Mouse (Mus musculus) MEL (cell line): ENCODE data around the gene Iqschfp. TPM values are rescaled to one million over a fixed set of nuclear protein-coding genes. Genes with fewer than 3 reads are reported as not detected.

Experiments
- DNase-seq: peaks from one replicate; pipeline ENCODE4 v3.0.0; 2011; ENCODE audit warnings: low read depth, low spot score
- H3K27ac ChIP-seq: 2 replicates; pipeline ENCODE4 v1.5.1; 2012; ENCODE audit warnings: low read depth, mild to moderate bottlenecking, control low read depth, low read length, moderate library complexity; ENCODE audit not compliant: control insufficient read depth
- H3K27me3 ChIP-seq, 2 experiments: fragments of 150-350 bp in 1 of 2; sonication (generic) in 1 of 2; 2 replicates each; pipeline ENCODE4 v1.6.1; 2012; ENCODE audit warnings: low read length in 2 of 2, mild to moderate bottlenecking in 2 of 2, improper control_type of control experiment in 1 of 2, moderate library complexity in 1 of 2; ENCODE audit not compliant: insufficient read depth in 2 of 2, control insufficient read depth in 1 of 2
- H3K36me3 ChIP-seq, 2 experiments: 2 replicates each; pipeline ENCODE4 v1.6.1; 2012 to 2014; ENCODE audit warnings: low read length in 2 of 2, improper control_type of control experiment in 1 of 2, inconsistent platforms in 1 of 2, mild to moderate bottlenecking in 1 of 2; ENCODE audit not compliant: insufficient read depth in 2 of 2, control insufficient read depth in 1 of 2
- H3K4me1 ChIP-seq, 2 experiments: fragments of 150-350 bp in 1 of 2; sonication (generic) in 1 of 2; 2 replicates each; pipeline ENCODE4 v1.6.1; 2012; ENCODE audit warnings: low read length in 2 of 2, improper control_type of control experiment in 1 of 2, mild to moderate bottlenecking in 1 of 2; ENCODE audit not compliant: insufficient read depth in 2 of 2, control insufficient read depth in 1 of 2
- H3K4me3 ChIP-seq, 2 experiments: fragments of 150-350 bp in 1 of 2; sonication (generic) in 1 of 2; 2 replicates each; pipeline ENCODE4 v1.5.1; 2012; ENCODE audit warnings: low read depth in 2 of 2, low read length in 2 of 2, mild to moderate bottlenecking in 2 of 2, moderate library complexity in 2 of 2, control low read depth in 1 of 2, improper control_type of control experiment in 1 of 2; ENCODE audit not compliant: control insufficient read depth in 1 of 2, insufficient read depth in 1 of 2
- H3K79me2 ChIP-seq: 2 replicates; pipeline ENCODE4 v1.6.1; 2012; ENCODE audit warnings: mild to moderate bottlenecking, low read length, moderate library complexity; ENCODE audit not compliant: control insufficient read depth, poor library complexity, insufficient read depth
- H3K9ac ChIP-seq: 2 replicates; pipeline ENCODE4 v1.6.1; 2012; ENCODE audit warnings: low read depth, mild to moderate bottlenecking, control low read depth, low read length, moderate library complexity; ENCODE audit not compliant: control insufficient read depth, poor library complexity, severe bottlenecking
- H3K9me3 ChIP-seq: fragments of 150-350 bp; sonication (generic); replicated peaks from 2 replicates; pipeline ENCODE4 v1.6.1; 2012; ENCODE audit warnings: mild to moderate bottlenecking, low read length, improper control_type of control experiment, moderate library complexity; ENCODE audit not compliant: insufficient read depth
- CHD1 ChIP-seq: IDR thresholded peaks from 2 replicates; pipeline ENCODE4 v1.6.1; 2012; ENCODE audit warnings: low read depth, mild to moderate bottlenecking, inconsistent platforms, low read length, improper control_type of control experiment
- CTCF ChIP-seq, 3 experiments: IDR thresholded peaks in 2 of 3; conservative IDR thresholded peaks in 1 of 3; 2 replicates each; pipeline ENCODE4 v1.5.1; 2011 to 2012; ENCODE audit warnings: low read length in 3 of 3, low read depth in 2 of 3, mild to moderate bottlenecking in 2 of 3, improper control_type of control experiment in 1 of 3, inconsistent platforms in 1 of 3, mixed read lengths in 1 of 3, moderate library complexity in 1 of 3; ENCODE audit not compliant: control insufficient read depth in 1 of 3, insufficient read depth in 1 of 3, poor library complexity in 1 of 3, severe bottlenecking in 1 of 3
- ELF1 ChIP-seq: IDR thresholded peaks from 2 replicates; pipeline ENCODE4 v1.6.1; 2014; ENCODE audit warnings: low read depth, mild to moderate bottlenecking, inconsistent platforms, low read length, improper control_type of control experiment, moderate library complexity
- EP300 ChIP-seq, 2 experiments: IDR thresholded peaks; 2 replicates each; pipeline ENCODE4 v1.6.1; 2011; ENCODE audit warnings: improper control_type of control experiment in 2 of 2, low read length in 2 of 2, low read depth in 1 of 2, mild to moderate bottlenecking in 1 of 2
- ETS1 ChIP-seq: IDR thresholded peaks from 2 replicates; pipeline ENCODE4 v1.6.1; 2012; ENCODE audit warnings: low read depth, mild to moderate bottlenecking, inconsistent platforms, low read length, improper control_type of control experiment, moderate library complexity
- GABPA ChIP-seq: IDR thresholded peaks from 2 replicates; pipeline ENCODE4 v1.6.1; 2012; ENCODE audit warnings: low read depth, mild to moderate bottlenecking, inconsistent platforms, low read length, improper control_type of control experiment, moderate library complexity
- GATA1 ChIP-seq: IDR thresholded peaks from 2 replicates; pipeline ENCODE4 v1.6.1; 2011; ENCODE audit warnings: low read depth, low read length, improper control_type of control experiment
- HCFC1 ChIP-seq: IDR thresholded peaks from 2 replicates; pipeline ENCODE4 v1.6.1; 2012; ENCODE audit warnings: low read depth, mild to moderate bottlenecking, inconsistent platforms, low read length, improper control_type of control experiment, moderate library complexity
- JUND ChIP-seq: IDR thresholded peaks from 2 replicates; pipeline ENCODE4 v1.6.1; 2011; ENCODE audit warnings: low read depth, mild to moderate bottlenecking, improper control_type of control experiment, low read length
- MAFK ChIP-seq: IDR thresholded peaks from 2 replicates; pipeline ENCODE4 v1.6.1; 2011; ENCODE audit warnings: low read depth, mild to moderate bottlenecking, low read length, improper control_type of control experiment, borderline replicate concordance
- MAX ChIP-seq: IDR thresholded peaks from 2 replicates; pipeline ENCODE4 v1.6.1; 2011; ENCODE audit warnings: low read length, improper control_type of control experiment
- MEF2A ChIP-seq: IDR thresholded peaks from 2 replicates; pipeline ENCODE4 v1.6.1; 2014; ENCODE audit warnings: low read depth, mild to moderate bottlenecking, inconsistent platforms, low read length, improper control_type of control experiment; ENCODE audit not compliant: poor library complexity, insufficient replicate concordance, severe bottlenecking; ENCODE audit errors: extremely low read depth
- MXI1 ChIP-seq: IDR thresholded peaks from 2 replicates; pipeline ENCODE4 v1.6.1; 2011; ENCODE audit warnings: mild to moderate bottlenecking, low read depth, low read length, improper control_type of control experiment
- MYB ChIP-seq: IDR thresholded peaks from 2 replicates; pipeline ENCODE4 v1.6.1; 2011; ENCODE audit warnings: mild to moderate bottlenecking, low read depth, low read length, improper control_type of control experiment
- NRF1 ChIP-seq: IDR thresholded peaks from 2 replicates; pipeline ENCODE4 v1.6.1; 2014; ENCODE audit warnings: low read depth, mild to moderate bottlenecking, inconsistent platforms, low read length, improper control_type of control experiment, moderate library complexity; ENCODE audit not compliant: poor library complexity, insufficient read depth, severe bottlenecking
- POLR2AphosphoS2 ChIP-seq: IDR thresholded peaks from 2 replicates; pipeline ENCODE4 v1.6.1; 2011; ENCODE audit warnings: low read length, improper control_type of control experiment
- SIN3A ChIP-seq: IDR thresholded peaks from 2 replicates; pipeline ENCODE4 v1.6.1; 2012; ENCODE audit warnings: low read length, improper control_type of control experiment, inconsistent platforms
- TAL1 ChIP-seq: IDR thresholded peaks from 2 replicates; pipeline ENCODE4 v1.6.1; 2012; ENCODE audit warnings: mild to moderate bottlenecking, inconsistent platforms, low read length, moderate library complexity, mixed read lengths
- TCF12 ChIP-seq: IDR thresholded peaks from 2 replicates; pipeline ENCODE4 v1.6.1; 2014; ENCODE audit warnings: low read depth, mild to moderate bottlenecking, inconsistent platforms, low read length, improper control_type of control experiment, moderate library complexity
- USF1 ChIP-seq: IDR thresholded peaks from 2 replicates; pipeline ENCODE4 v1.6.1; 2014; ENCODE audit warnings: low read depth, mild to moderate bottlenecking, inconsistent platforms, low read length, improper control_type of control experiment, moderate library complexity
- ZC3H11A ChIP-seq: IDR thresholded peaks from 2 replicates; pipeline ENCODE4 v1.6.1; 2012; ENCODE audit warnings: low read depth, mild to moderate bottlenecking, inconsistent platforms, low read length, improper control_type of control experiment
- ZKSCAN1 ChIP-seq: IDR thresholded peaks from 2 replicates; pipeline ENCODE4 v1.6.1; 2012; ENCODE audit warnings: low read depth, mild to moderate bottlenecking, inconsistent platforms, low read length, improper control_type of control experiment, moderate library complexity
- polyA plus RNA-seq, 2 experiments: library from polyadenylated mRNA; stranded (reverse) in 1 of 2; unstranded in 1 of 2; fragments of >175 nt in 1 of 2; fragments of >200 nt in 1 of 2; gene quantifications; 2 replicates each; pipeline versions ENCODE4 v1.2.1 to v1.2.4; 2012; ENCODE audit warnings: low replicate concordance in 2 of 2, low read depth in 1 of 2; ENCODE audit not compliant: insufficient read length in 2 of 2, insufficient read depth in 1 of 2, missing spikeins in 1 of 2
- total RNA-seq: library from RNA; depleted of rRNA; stranded (reverse); fragments of 300-350 nt; gene quantifications from 2 replicates; pipeline ENCODE4 v1.2.3, GENCODE M21; 2012

The Iqschfp gene
- total and polyA plus RNA-seq, 3 experiments, result not detected

- H3K4me1 ChIP-seq, result no peaks in the 10 kb centered on the region
- H3K36me3 ChIP-seq, result no peaks in the 10 kb centered on the region
- TF ChIP-seq TCF12 (no peak), GABPA (no peak), POLR2AphosphoS2 (no peak), EP300 (IDR thresholded peaks at IDR 0.05; ENCODE audit: low read depth in 1 of 2, low read length in 2 of 2) (no peak), CTCF (IDR thresholded peaks at IDR 0.05 in 2 of 3, conservative IDR thresholded peaks at IDR 0.05 in 1 of 3; ENCODE audit: control insufficient read depth in 1 of 3, insufficient read depth in 1 of 3, low read depth in 2 of 3, low read length in 3 of 3, poor library complexity in 1 of 3, severe bottlenecking in 1 of 3) (no peak)
- no peak overlapping the region for H3K9ac ChIP-seq
- no peak for DNase-seq
- H3K27ac ChIP-seq, result no peak overlapping the region
- no peaks in the 10 kb centered on the region for H3K9me3 ChIP-seq
- no peaks in the 10 kb centered on the region for H3K79me2 ChIP-seq
- H3K4me3 ChIP-seq, result no peak overlapping the region
- H3K27me3 ChIP-seq, result no peaks in the 10 kb centered on the region
These were observed 7.7 kb upstream of the Iqschfp start for GRCm38 (mm10) chr3:67884335-67884734.

- Histone ChIP-seq H3K4me1 (no peaks in the 10 kb centered on the region), H3K27ac (no peak overlapping the region), H3K36me3 (no peaks in the 10 kb centered on the region), H3K9ac (no peak overlapping the region)
- TF ChIP-seq MAX (no peak), ELF1 (no peak), MYB (no peak), JUND (no peak), HCFC1 (no peak), MAFK (no peak), CTCF (IDR thresholded peaks at IDR 0.05 in 2 of 3, conservative IDR thresholded peaks at IDR 0.05 in 1 of 3; ENCODE audit: control insufficient read depth in 1 of 3, insufficient read depth in 1 of 3, low read depth in 2 of 3, low read length in 3 of 3, poor library complexity in 1 of 3, severe bottlenecking in 1 of 3) (no peak), ETS1 (no peak), EP300 (IDR thresholded peaks at IDR 0.05; ENCODE audit: low read depth in 1 of 2, low read length in 2 of 2) (no peak), GATA1 (no peak), ZC3H11A (no peak), CHD1 (no peak), ZKSCAN1 (no peak), USF1 (no peak), SIN3A (no peak), NRF1 (no peak), MXI1 (no peak), TAL1 (no peak), MEF2A (no peak)
- TF ChIP-seq, all 39 proteins: peak for 0
- Histone ChIP-seq H3K27me3 (no peaks in the 10 kb centered on the region), H3K4me3 (no peak overlapping the region), H3K79me2 (no peaks in the 10 kb centered on the region), H3K9me3 (no peaks in the 10 kb centered on the region)
- no peak for DNase-seq
These were observed 5.9 kb upstream of the Iqschfp start for GRCm38 (mm10) chr3:67886176-67886575.
